Mouse (Mus musculus): ENCODE measurements at regions not wholly inside any gene's neighbourhood (a gene's known extent, or its start where the extent isn't known, plus 50 kb on each side); places are given as distances from the start of the nearest gene placed in this dataset.

DNA sequence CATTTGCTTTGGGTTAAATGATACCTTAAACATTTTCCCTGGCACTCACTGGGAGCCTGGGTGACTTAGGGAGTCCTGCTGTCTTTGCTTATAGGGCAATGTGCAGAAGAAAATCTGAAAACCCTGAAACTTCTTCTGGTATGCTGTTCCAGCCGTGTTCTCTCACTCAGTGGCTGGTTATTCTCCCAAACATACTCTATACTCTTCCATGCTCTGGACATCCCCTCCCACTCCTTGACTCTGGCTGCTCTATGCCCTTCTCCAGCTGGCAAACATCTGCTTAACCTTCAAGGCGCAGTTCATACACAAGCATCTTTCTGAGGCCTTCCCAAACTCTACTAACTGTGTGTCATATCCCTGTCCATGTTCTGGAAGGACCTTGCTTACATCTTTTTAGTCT, 227.2 kb upstream of the Jun start:
- Histone ChIP-seq H3K4me1 (ENCODE audit: control insufficient read depth in 1 of 2, insufficient read depth in 2 of 2) (peaks cover 12 to 44% of the 10 kb centered on the region in 2 experiments), H3K4me2 (ENCODE audit: insufficient read depth, low read depth, poor library complexity, severe bottlenecking) (no peak overlapping the region), H3K9me3 (replicated peaks; ENCODE audit: low read length) (no peaks in the 10 kb centered on the region), H3K4me3 (replicated peaks in 1 of 3; ENCODE audit: low read depth in 2 of 3, low read length in 2 of 3, poor library complexity in 1 of 3) (no peak overlapping the region), H3K27ac (ENCODE audit: insufficient read depth, low read depth) (no peak overlapping the region), H3K79me2 (replicated peaks; ENCODE audit: control insufficient read depth, extremely low read depth, insufficient read depth, poor library complexity, severe bottlenecking) (no peaks in the 10 kb centered on the region), H3K36me3 (replicated peaks in 1 of 2; ENCODE audit: control insufficient read depth in 1 of 2, insufficient read depth in 1 of 2, low read length in 1 of 2) (no peaks in the 10 kb centered on the region), H3K27me3 (replicated peaks) (no peaks in the 10 kb centered on the region), H3K9ac (ENCODE audit: insufficient read depth, low read depth) (no peak overlapping the region)
- in situ Hi-C loops (cut with MboI; ENCODE audit: low pct_ligation_motif_present, low pct_unique_long_range_greater_than_20kb, low sequenced_read_pairs) = no loop called here
- dilution Hi-C loops (cut with MboI; ENCODE audit: extremely low pct_ligation_motif_present, extremely low pct_unique_long_range_greater_than_20kb, low sequenced_read_pairs) = no loop called here
- TF ChIP-seq ELF1 (IDR thresholded peaks at IDR 0.05; ENCODE audit: low read depth, low read length) (no peak), ZNF384 (IDR thresholded peaks at IDR 0.05; ENCODE audit: low read depth, low read length) (no peak)
- DNase-seq (ENCODE audit: extremely low read depth) = no peak

DNA sequence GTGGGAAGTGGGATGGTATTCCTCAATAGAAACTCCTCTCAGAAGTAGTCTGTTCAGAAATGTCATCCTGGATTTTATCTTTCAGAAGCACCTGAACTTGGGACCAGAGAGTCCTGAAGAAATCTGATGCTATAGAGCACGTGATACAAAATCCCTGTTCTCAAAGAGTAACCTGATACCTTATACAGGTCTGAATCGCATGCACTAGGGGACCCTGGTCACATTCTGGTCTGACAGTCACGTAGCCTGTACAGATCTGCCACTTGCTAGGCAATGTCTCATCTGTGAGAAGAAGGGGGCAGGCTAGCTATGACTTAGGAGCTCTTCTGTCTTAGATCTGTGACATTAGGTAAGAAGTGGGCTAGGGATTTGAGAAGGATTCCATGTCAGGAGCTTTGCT, 230.1 kb upstream of the Jun start:
- in situ Hi-C loops (cut with MboI; ENCODE audit: low pct_ligation_motif_present, low pct_unique_long_range_greater_than_20kb, low sequenced_read_pairs) (no loop called here), dilution Hi-C loops (cut with MboI; ENCODE audit: extremely low pct_ligation_motif_present, extremely low pct_unique_long_range_greater_than_20kb, low sequenced_read_pairs) (no loop called here)
- no peak overlapping the region for H3K9ac ChIP-seq (ENCODE audit: insufficient read depth, low read depth)
- peaks cover 8 to 35% of the 10 kb centered on the region in 2 experiments for H3K4me1 ChIP-seq (ENCODE audit: control insufficient read depth in 1 of 2, insufficient read depth in 2 of 2)
- no peak overlapping the region for H3K4me3 ChIP-seq (replicated peaks in 1 of 3; ENCODE audit: low read depth in 2 of 3, low read length in 2 of 3, poor library complexity in 1 of 3)
- TF ChIP-seq MAFK (IDR thresholded peaks at IDR 0.05; ENCODE audit: insufficient replicate concordance, low read length) = no peak
- no peak for TF ChIP-seq SIN3A (IDR thresholded peaks at IDR 0.05; ENCODE audit: low read length)
- TF ChIP-seq NRF1 (IDR thresholded peaks at IDR 0.05; ENCODE audit: low read depth, low read length) = no peak
- TF ChIP-seq TCF12 (IDR thresholded peaks at IDR 0.05; ENCODE audit: low read depth, low read length) = no peak
- TF ChIP-seq IRF4 (IDR thresholded peaks at IDR 0.05; ENCODE audit: low read depth, low read length) = no peak
- no peak overlapping the region for H3K27ac ChIP-seq (ENCODE audit: insufficient read depth, low read depth)
- H3K9me3 ChIP-seq (replicated peaks; ENCODE audit: low read length) = no peaks in the 10 kb centered on the region
- H3K4me2 ChIP-seq (ENCODE audit: insufficient read depth, low read depth, poor library complexity, severe bottlenecking) = no peak overlapping the region
- no peaks in the 10 kb centered on the region for H3K79me2 ChIP-seq (replicated peaks; ENCODE audit: control insufficient read depth, extremely low read depth, insufficient read depth, poor library complexity, severe bottlenecking)
- H3K36me3 ChIP-seq (replicated peaks in 1 of 2; ENCODE audit: control insufficient read depth in 1 of 2, insufficient read depth in 1 of 2, low read length in 1 of 2) = no peaks in the 10 kb centered on the region
- DNase-seq (ENCODE audit: extremely low read depth) = no peak
- H3K27me3 ChIP-seq (replicated peaks) = no peaks in the 10 kb centered on the region

DNA sequence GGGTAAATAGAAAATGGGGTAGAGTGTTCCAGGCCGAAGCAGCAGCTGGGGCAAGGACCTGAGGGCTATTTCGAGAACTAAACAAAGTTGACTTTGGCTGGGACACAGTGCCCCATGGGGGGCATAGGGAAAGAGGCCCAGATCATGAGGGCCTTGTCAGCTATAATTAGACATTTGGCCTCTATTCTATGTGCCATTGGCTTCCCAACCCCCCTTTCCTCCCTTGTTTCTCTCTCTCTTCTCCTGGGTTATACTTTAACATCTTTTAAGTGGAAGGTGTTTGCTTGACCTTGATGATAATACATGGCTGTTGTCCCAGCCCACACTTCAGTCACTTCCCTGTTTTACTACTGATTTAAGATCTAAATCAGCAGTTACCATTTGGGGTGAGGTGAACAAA, 231.8 kb upstream of the Jun start:
- dilution Hi-C loops (cut with MboI; ENCODE audit: extremely low pct_ligation_motif_present, extremely low pct_unique_long_range_greater_than_20kb, low sequenced_read_pairs) (no loop called here), in situ Hi-C loops (cut with MboI; ENCODE audit: low pct_ligation_motif_present, low pct_unique_long_range_greater_than_20kb, low sequenced_read_pairs) (no loop called here)
- Histone ChIP-seq H3K4me2 (ENCODE audit: insufficient read depth, low read depth, poor library complexity, severe bottlenecking) (no peak overlapping the region), H3K9me3 (replicated peaks; ENCODE audit: low read length) (no peaks in the 10 kb centered on the region), H3K36me3 (replicated peaks in 1 of 2; ENCODE audit: control insufficient read depth in 1 of 2, insufficient read depth in 1 of 2, low read length in 1 of 2) (no peaks in the 10 kb centered on the region), H3K4me3 (replicated peaks in 1 of 3; ENCODE audit: low read depth in 2 of 3, low read length in 2 of 3, poor library complexity in 1 of 3) (no peak overlapping the region), H3K27ac (ENCODE audit: insufficient read depth, low read depth) (no peak overlapping the region), H3K9ac (ENCODE audit: insufficient read depth, low read depth) (no peak overlapping the region), H3K79me2 (replicated peaks; ENCODE audit: control insufficient read depth, extremely low read depth, insufficient read depth, poor library complexity, severe bottlenecking) (no peaks in the 10 kb centered on the region), H3K27me3 (replicated peaks) (no peaks in the 10 kb centered on the region), H3K4me1 (ENCODE audit: control insufficient read depth in 1 of 2, insufficient read depth in 2 of 2) (peaks cover 0 to 18% of the 10 kb centered on the region in 2 experiments; a peak in 3 of 4 replicates)
- DNase-seq (ENCODE audit: extremely low read depth) = no peak
- TF ChIP-seq UBTF (IDR thresholded peaks at IDR 0.05; ENCODE audit: low read depth, low read length) (no peak), GABPA (IDR thresholded peaks at IDR 0.05; ENCODE audit: insufficient replicate concordance, low read depth, low read length) (no peak), USF1 (IDR thresholded peaks at IDR 0.05; ENCODE audit: low read depth, low read length) (no peak), RAD21 (IDR thresholded peaks at IDR 0.05; ENCODE audit: low read depth, low read length) (no peak), CHD1 (IDR thresholded peaks at IDR 0.05; ENCODE audit: low read depth, low read length) (no peak), KAT2A (IDR thresholded peaks at IDR 0.05; ENCODE audit: insufficient replicate concordance, low read length) (no peak), TCF12 (IDR thresholded peaks at IDR 0.05; ENCODE audit: low read depth, low read length) (no peak), MXI1 (IDR thresholded peaks at IDR 0.05; ENCODE audit: low read depth, low read length) (no peak), CTCF (conservative IDR thresholded peaks at IDR 0.05 in 1 of 2, IDR thresholded peaks at IDR 0.05 in 1 of 2; ENCODE audit: low read depth in 2 of 2, low read length in 2 of 2) (no peak), ELF1 (IDR thresholded peaks at IDR 0.05; ENCODE audit: low read depth, low read length) (no peak), MEF2A (IDR thresholded peaks at IDR 0.05; ENCODE audit: borderline replicate concordance, low read depth, low read length) (no peak), HCFC1 (IDR thresholded peaks at IDR 0.05; ENCODE audit: low read depth, low read length) (no peak), MAX (IDR thresholded peaks at IDR 0.05; ENCODE audit: low read length) (no peak), POLR2A (IDR thresholded peaks at IDR 0.05; ENCODE audit: low read depth, low read length) (no peak), ETS1 (conservative IDR thresholded peaks at IDR 0.05; ENCODE audit: low read depth, low read length) (no peak)
